Mouse (Mus musculus): ENCODE results near the gene Pgk2.
"Not testable (repeated sequence)": the region's sequence is repeated elsewhere in the genome, so short reads cannot be mapped to it uniquely, and the experiment has no call there.

The Pgk2 gene

DNA sequence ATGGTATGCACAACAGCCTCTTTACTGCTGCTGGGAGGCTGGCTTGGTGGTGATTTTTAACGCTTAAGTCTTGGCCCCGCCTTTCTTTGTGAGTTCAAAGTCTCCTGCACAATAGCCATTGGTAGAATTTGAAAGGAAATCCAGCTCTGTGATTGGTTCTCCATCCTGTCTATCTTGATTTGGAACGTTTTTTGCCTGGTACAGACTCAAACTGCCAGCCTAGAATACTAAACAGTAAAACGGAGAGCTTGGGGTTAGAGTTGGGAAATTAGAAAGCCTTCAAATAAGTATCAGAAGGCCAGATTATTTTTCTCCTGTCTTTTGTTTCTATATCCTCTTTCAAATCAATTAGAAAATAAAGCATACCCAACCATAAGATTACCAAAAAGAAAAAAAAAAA lies at the start of gene Pgk2:
TSS of gene Pgk2 (minus strand) at position 101 of the 400 bp plus-strand sequence.
- no peak for DNase-seq (ENCODE audit: extremely low read depth, insufficient read length, low spot score)

DNA sequence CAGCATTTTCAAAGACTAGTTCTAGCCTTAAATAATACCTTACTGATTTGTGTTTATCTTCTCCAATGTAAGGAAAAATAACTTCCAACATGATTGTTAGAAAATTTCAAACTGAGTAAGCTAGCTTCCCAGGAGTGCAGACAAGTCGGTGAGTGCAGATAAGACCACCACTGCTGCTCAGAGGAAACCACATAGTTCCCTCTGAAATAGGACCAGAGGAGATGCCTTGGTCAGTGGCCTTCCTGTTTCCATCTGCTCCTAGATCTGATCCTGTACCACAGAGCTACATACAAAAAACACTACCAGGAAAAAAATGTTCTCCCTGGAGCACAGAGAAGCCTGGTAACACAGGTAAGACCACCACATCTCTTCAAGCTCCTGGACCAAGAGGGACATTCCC lies 44.0 kb upstream of the Pgk2 start:
- no peak for DNase-seq (ENCODE audit: extremely low read depth, insufficient read length, low spot score)

DNA sequence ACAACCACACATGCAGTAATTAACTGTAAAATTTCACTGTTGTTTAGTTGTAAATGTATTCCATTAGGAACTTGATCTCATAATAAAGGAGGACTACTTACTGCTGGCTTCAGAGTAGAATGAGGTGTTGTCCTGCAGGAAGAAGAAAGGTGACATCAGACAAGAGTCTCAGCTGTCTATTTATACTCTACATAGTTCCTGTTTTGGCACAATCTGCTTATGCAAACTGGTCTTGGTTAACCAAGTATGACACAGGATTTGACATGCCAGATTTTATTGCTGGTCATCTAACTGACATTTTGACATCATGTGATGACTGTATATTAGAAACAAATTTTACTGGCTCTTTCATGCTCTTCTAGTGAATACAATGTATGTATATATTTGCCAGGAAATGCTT lies 33.7 kb upstream of the Pgk2 start, which contains the start of gene Crisp3:
TSS of gene Crisp3 (minus strand) at position 154 of the 400 bp plus-strand sequence.
- DNase-seq (ENCODE audit: extremely low read depth, insufficient read length, low spot score): no peak

DNA sequence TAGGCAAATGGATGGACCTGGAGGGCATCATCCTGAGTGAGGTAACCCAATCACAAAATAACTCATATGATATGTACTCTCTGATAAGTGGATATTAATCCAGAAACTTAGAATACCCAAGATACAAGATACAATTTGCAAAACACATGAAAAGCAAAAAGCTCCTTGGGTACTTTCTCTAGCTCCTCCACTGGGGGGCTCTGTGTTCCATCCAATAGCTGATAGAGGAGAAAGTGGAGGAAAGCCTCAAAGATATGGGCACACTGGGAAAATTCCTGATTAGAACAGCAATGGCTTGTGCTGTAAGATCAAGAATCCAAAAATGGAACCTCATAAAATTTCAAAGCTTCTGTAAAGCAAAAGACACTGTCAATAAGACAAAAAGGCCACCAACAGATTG lies 6.6 kb downstream of the Pgk2 start:
- DNase-seq (ENCODE audit: extremely low read depth, insufficient read length, low spot score): not testable (repeated sequence)

DNA sequence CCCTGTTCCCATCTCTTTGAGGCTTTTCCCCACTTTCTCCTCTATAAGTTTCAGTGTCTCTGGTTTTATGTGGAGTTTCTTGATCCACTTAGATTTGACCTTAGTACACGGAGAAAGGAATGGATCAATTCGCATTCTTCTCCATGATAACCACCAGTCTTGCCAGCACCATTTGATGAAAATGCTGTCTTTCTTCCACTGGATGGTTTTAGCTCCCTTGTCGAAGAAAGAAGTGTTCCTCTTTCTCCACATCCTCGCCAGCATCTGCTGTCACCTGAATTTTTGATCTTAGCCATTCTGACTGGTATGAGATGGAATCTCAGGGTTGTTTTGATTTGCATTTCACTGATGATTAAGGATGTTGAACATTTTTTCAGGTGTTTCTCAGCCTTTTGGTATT lies 18.2 kb downstream of the Pgk2 start:
- DNase-seq (ENCODE audit: extremely low read depth, insufficient read length, low spot score): not testable (repeated sequence)

DNA sequence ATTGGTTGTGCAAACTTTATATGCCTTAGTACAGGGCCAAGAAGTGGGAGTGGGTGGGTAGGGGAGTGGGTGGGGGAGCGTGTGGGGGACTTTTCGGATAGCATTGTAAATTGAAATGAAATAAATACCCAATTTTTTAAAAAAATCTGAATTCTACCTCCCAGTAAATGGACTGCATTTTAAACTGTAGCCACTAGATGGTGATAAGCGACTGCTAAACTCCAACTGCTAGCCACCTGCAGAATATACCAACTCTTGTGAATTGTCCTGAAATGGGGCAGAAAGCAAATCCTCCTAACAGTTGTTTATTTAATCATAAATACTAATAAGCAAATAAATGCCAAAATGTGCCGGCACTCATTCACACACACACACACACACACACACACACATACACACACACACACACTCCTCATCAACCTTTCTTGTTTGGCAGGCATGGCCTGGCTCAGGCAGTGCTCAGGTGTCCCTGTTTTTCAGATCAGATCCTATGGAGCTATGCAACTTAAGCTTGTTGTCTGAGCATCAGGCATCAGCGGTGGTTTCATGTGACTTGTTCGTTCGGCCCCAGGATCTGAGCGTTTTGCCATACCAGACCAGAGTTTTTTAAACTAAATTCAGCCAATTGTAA lies 50.6 kb downstream of the Pgk2 start:
- DNase-seq (ENCODE audit: extremely low read depth, insufficient read length, low spot score): not testable (repeated sequence)

All from 3134 (cell line).